Mouse (Mus musculus): ENCODE results near the gene Fam120c. TPM values are rescaled to one million over a fixed set of nuclear protein-coding genes. Genes with fewer than 3 reads are reported as not detected.

Fam120c gene
- total RNA-seq, 1 experiment from 2014 or later = 19.1 TPM

Other genes with a start within 250 kb of the Fam120c start
- gene Tsr2, start 247.6 kb upstream of the Fam120c start, total RNA-seq (2021) = 29.3 and 33.9 TPM in 2 replicates
- gene Wnk3, start 146.1 kb upstream of the Fam120c start, total RNA-seq (2021) = 1.7 and 2.0 TPM in 2 replicates
- gene Phf8, start 176.5 kb downstream of the Fam120c start, total RNA-seq (2021) = 27.2 and 36.6 TPM in 2 replicates